Mouse (Mus musculus) C2C12 (cell line): Measurements from ENCODE around the gene Rnase9. TPM values are rescaled to one million over a fixed set of nuclear protein-coding genes. Genes with fewer than 3 reads are reported as not detected.

Experiments used
- H3K27me3 ChIP-seq: one replicate; pipeline ENCODE4 v1.6.1; 2011; ENCODE audit not compliant: control insufficient read depth, insufficient read depth, insufficient read length
- H3K36me3 ChIP-seq: one replicate; pipeline ENCODE4 v1.6.1; 2011; ENCODE audit not compliant: control insufficient read depth, insufficient read depth
- H3K4me3 ChIP-seq: one replicate; pipeline ENCODE4 v1.5.1; 2011; ENCODE audit warnings: mild to moderate bottlenecking, control low read depth; ENCODE audit not compliant: poor library complexity, insufficient read depth, severe bottlenecking
- H3K79me2 ChIP-seq: one replicate; pipeline ENCODE4 v1.6.1; 2011; ENCODE audit not compliant: control insufficient read depth, insufficient read depth
- H3K79me3 ChIP-seq: one replicate; pipeline ENCODE4 v1.6.1; 2011; ENCODE audit warnings: low read depth, control low read depth
- H3ac ChIP-seq: one replicate; pipeline ENCODE3; 2011; ENCODE audit warnings: low read depth; ENCODE audit not compliant: control insufficient read depth, insufficient read length
- CEBPB ChIP-seq: IDR thresholded peaks from one replicate; pipeline ENCODE4 v1.6.1; 2011; ENCODE audit warnings: low read depth, mild to moderate bottlenecking, control low read depth, moderate library complexity
- CTCF ChIP-seq: IDR thresholded peaks from one replicate; pipeline ENCODE4 v1.5.1; 2011; ENCODE audit not compliant: control insufficient read depth, insufficient read depth, insufficient read length
- FOSL1 ChIP-seq: IDR thresholded peaks from one replicate; pipeline ENCODE4 v1.8.0; 2011; ENCODE audit warnings: mild to moderate bottlenecking, low read length; ENCODE audit not compliant: poor library complexity, insufficient read depth, severe bottlenecking
- MAX ChIP-seq: IDR thresholded peaks from one replicate; pipeline ENCODE4 v1.6.1; 2011; ENCODE audit warnings: mild to moderate bottlenecking, control low read depth
- MYOD1 ChIP-seq: IDR thresholded peaks from one replicate; pipeline ENCODE4 v1.6.1; 2011; ENCODE audit warnings: low read depth; ENCODE audit not compliant: control insufficient read depth, insufficient read length
- MYOG ChIP-seq: IDR thresholded peaks from one replicate; pipeline ENCODE4 v1.6.1; 2011; ENCODE audit not compliant: control insufficient read depth, insufficient read length; ENCODE audit errors: extremely low read depth
- USF1 ChIP-seq: IDR thresholded peaks from one replicate; pipeline ENCODE4 v1.6.1; 2011; ENCODE audit warnings: low read depth, mild to moderate bottlenecking, control low read depth, moderate library complexity
- polyA plus RNA-seq: library from polyadenylated mRNA; unstranded; fragments of >200 nt; fragmentation: generic; extraction: Trizol; gene quantifications from one replicate; pipeline ENCODE4 v1.2.1, GENCODE M21; 2012; ENCODE audit warnings: missing spikeins

The Rnase9 gene
- polyA plus RNA-seq, 1 experiment = not detected

DNA sequence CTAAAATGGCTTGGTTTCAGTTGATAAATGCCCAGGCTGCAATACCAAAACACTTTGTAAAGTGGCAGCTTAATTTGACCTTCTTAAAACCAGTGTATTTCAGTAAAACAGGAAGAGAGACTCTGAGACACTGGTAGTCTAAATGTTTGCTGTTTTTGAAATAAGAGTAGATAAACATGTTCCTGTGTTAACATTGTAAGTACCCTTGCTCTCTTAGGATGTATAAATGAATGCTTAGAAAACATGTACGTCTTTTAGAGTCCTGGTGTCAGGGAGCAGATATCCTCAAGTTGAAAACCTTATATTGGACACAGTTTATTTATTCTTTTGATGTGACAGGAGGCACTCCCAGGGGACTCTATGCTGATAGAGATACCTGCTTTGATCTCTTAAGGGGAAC lies 6.5 kb downstream of the Rnase9 start:
- Histone ChIP-seq H3ac (no peak overlapping the region), H3K79me3 (no peaks in the 10 kb centered on the region), H3K36me3 (no peaks in the 10 kb centered on the region), H3K79me2 (no peaks in the 10 kb centered on the region), H3K27me3 (no peaks in the 10 kb centered on the region), H3K4me3 (no peak overlapping the region)
- TF ChIP-seq MYOG (no peak), CTCF (no peak), CEBPB (no peak), MYOD1 (no peak), USF1 (no peak), MAX (no peak), FOSL1 (no peak)

- Histone ChIP-seq H3K36me3 (no peaks in the 10 kb centered on the region), H3K27me3 (no peaks in the 10 kb centered on the region), H3ac (no peak overlapping the region), H3K79me3 (no peaks in the 10 kb centered on the region), H3K79me2 (no peaks in the 10 kb centered on the region), H3K4me3 (no peak overlapping the region)
- TF ChIP-seq CEBPB (no peak), MYOG (no peak), MYOD1 (no peak), MAX (no peak), CTCF (no peak), USF1 (no peak), FOSL1 (no peak)
Measured at GRCm38 (mm10) chr14:51027387-51028155, 14.1 kb downstream of the Rnase9 start.

DNA sequence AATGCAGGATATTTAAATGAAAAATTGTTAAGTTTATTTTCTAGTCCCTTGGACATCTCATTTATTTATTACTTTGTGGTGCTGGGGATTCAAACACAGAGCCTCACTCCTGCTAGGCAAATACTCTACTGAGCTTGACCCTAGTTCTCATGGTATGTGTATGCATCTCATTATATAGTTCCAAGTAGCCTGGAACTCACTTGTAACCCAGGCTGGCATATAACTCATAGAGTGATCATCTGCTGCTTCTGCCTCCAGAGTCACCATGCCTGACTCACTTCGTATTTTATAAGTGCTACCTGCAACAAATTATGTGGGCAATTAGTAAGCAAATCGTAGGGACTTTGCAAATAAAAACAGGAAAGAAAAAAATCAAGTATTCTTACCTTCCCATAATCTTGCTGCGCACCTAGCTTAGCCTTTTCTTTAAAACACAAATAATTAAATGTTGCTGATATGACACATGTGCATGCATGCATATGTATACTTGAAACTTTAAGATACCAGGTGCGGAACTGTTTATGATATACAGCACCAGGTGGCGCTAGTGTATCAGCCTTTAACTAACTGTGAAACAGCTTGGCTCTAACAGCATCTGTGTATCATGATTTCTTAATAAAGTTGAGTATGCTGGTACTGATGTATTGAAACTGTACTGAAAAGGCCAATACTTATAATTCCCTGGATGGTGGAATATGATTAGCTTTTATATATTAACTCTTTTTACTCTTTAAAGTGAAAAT lies 15.1 kb downstream of the Rnase9 start:
- Histone ChIP-seq H3K27me3 (no peaks in the 10 kb centered on the region), H3ac (no peak overlapping the region), H3K79me2 (no peaks in the 10 kb centered on the region), H3K36me3 (no peaks in the 10 kb centered on the region), H3K4me3 (no peak overlapping the region), H3K79me3 (no peaks in the 10 kb centered on the region)
- TF ChIP-seq CEBPB (no peak), USF1 (no peak), MYOD1 (no peak), MAX (no peak)

- no peaks in the 10 kb centered on the region for H3K36me3 ChIP-seq
- no peak overlapping the region for H3ac ChIP-seq
- TF ChIP-seq MYOD1 (no peak), MAX (no peak), CEBPB (no peak), FOSL1 (no peak), CTCF (no peak), USF1 (no peak), MYOG (no peak)
- no peaks in the 10 kb centered on the region for H3K27me3 ChIP-seq
- no peaks in the 10 kb centered on the region for H3K79me3 ChIP-seq
- H3K4me3 ChIP-seq = no peak overlapping the region
- no peaks in the 10 kb centered on the region for H3K79me2 ChIP-seq
Measured at GRCm38 (mm10) chr14:51024820-51025219, 16.8 kb downstream of the Rnase9 start.

- Histone ChIP-seq H3K27me3 (no peaks in the 10 kb centered on the region), H3ac (no peak overlapping the region)
- no peak for TF ChIP-seq FOSL1
- no peak for TF ChIP-seq MAX
- TF ChIP-seq USF1 = no peak
- no peak for TF ChIP-seq MYOG
- no peak for TF ChIP-seq MYOD1
- TF ChIP-seq CTCF = no peak
- no peak for TF ChIP-seq CEBPB
Measured at GRCm38 (mm10) chr14:51023457-51023856, 18.2 kb downstream of the Rnase9 start.

More at GRCm38 (mm10) chr14:51023457-51023856, 18.2 kb downstream of the Rnase9 start:
- H3K79me2 ChIP-seq = no peaks in the 10 kb centered on the region
- no peaks in the 10 kb centered on the region for H3K79me3 ChIP-seq
- H3K4me3 ChIP-seq = no peak overlapping the region
- H3K36me3 ChIP-seq = no peaks in the 10 kb centered on the region
